Mouse (Mus musculus): ENCODE measurements around the gene Dcun1d2. TPM values are rescaled to one million over a fixed set of nuclear protein-coding genes. Genes with fewer than 3 reads are reported as not detected.

Gene Dcun1d2
- polyA plus RNA-seq, 1 experiment = 31.2 TPM

DNA sequence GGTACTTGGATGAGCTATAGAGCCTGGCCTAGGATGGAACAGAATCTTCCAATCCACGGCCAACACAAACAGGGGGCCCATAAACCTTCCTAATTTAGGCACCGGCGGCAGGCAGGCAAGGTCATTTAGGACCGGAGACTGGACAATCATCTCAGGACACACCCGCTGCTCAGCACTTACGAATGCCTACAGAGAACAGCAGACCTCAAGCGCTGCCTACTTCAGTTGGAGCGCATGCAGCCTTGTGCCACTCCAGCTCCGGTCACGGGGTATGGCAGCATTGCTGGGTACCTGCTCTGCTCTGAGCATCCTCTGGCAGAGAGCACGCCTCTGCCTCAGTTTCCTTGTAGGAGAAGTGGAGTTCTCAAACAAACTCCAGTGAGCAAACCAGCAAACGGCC lies 58.1 kb downstream of the Dcun1d2 start:
- no peak for TF ChIP-seq POLR2A (IDR thresholded peaks at IDR 0.05; ENCODE audit: control insufficient read depth, extremely low read depth, insufficient read depth, low read length, poor library complexity)
- no peak for TF ChIP-seq CTCF (IDR thresholded peaks at IDR 0.05; ENCODE audit: borderline replicate concordance, control insufficient read depth, extremely low read depth, insufficient read depth, low read length, poor library complexity)
- H3K4me1 ChIP-seq (replicated peaks; ENCODE audit: control insufficient read depth, insufficient read depth, low read length) = no peaks in the 10 kb centered on the region
- WGBS = 94% methylated on average over 12 of the region's 12 CpGs
- H3K36me3 ChIP-seq (ENCODE audit: control insufficient read depth, insufficient read depth, low read length) = no peaks in the 10 kb centered on the region
- H3K27me3 ChIP-seq (ENCODE audit: control insufficient read depth, insufficient read depth, low read length) = no peaks in the 10 kb centered on the region
- DNase-seq = no peak
- no peak overlapping the region for H3K27ac ChIP-seq (ENCODE audit: control insufficient read depth, insufficient read depth, low read length)
- H3K4me3 ChIP-seq (ENCODE audit: control insufficient read depth, insufficient read depth, low read length) = no peak overlapping the region

DNA sequence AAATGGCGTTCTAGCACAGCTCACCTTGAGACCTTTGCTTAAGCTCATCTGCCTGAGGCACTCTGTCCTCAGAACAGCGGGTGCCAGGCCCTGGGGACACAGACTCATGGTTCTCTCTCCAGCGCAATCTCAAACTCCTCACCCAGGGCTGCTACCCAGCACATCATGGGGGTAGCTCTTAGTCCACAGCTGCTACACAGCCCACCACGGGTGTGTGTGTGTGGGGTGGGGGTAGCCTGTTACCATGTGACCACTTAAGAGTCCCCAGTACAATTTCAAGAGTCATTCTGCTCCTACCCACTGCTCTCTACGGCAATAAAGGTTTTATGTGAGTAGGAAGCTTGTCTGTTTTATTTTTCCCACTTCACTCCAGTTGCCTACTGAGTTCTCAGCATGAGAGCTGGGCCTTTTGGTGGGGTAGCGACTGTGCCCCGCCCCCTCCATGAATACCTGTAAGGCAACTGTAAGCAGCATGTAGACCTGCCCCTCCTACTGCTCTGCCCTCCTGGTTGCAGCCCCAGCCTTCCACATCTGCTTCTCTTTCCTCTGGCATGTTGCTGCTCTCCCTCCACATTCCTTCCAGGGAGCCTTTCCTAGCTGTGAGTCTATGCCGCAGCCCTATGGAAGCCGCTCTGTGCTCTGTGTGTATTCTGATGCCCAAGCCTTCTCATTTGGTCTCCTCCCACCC lies 58.9 kb downstream of the Dcun1d2 start:
- DNase-seq = no peak
- TF ChIP-seq CTCF (IDR thresholded peaks at IDR 0.05; ENCODE audit: borderline replicate concordance, control insufficient read depth, extremely low read depth, insufficient read depth, low read length, poor library complexity) = no peak
- TF ChIP-seq POLR2A (IDR thresholded peaks at IDR 0.05; ENCODE audit: control insufficient read depth, extremely low read depth, insufficient read depth, low read length, poor library complexity) = no peak
- H3K4me3 ChIP-seq (ENCODE audit: control insufficient read depth, insufficient read depth, low read length) = no peak overlapping the region
- H3K27me3 ChIP-seq (ENCODE audit: control insufficient read depth, insufficient read depth, low read length) = no peaks in the 10 kb centered on the region
- 77% methylated on average over 9 of the region's 9 CpGs for WGBS
- no peak overlapping the region for H3K27ac ChIP-seq (ENCODE audit: control insufficient read depth, insufficient read depth, low read length)
- H3K36me3 ChIP-seq (ENCODE audit: control insufficient read depth, insufficient read depth, low read length) = no peaks in the 10 kb centered on the region
- H3K4me1 ChIP-seq (replicated peaks; ENCODE audit: control insufficient read depth, insufficient read depth, low read length) = no peaks in the 10 kb centered on the region

DNA sequence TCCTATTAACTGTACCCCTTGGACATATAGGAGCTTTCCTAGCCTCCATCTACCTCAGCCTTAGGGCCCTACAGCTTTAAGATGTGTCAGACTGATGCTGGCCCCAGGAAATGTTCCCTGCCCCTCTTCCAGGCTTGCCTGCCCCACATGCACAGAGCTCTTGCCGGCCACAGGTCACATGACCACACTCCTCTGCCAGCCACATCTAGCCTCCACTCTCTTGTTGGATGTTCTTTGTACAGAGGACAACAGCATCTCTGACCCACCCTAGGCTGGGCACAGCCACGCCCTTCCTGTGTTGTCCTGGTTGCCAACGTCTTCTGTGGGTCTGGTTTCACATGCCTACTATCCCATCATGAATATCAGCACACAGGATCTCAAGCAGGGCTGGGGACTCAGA lies 60.7 kb downstream of the Dcun1d2 start:
- no peaks in the 10 kb centered on the region for H3K4me1 ChIP-seq (replicated peaks; ENCODE audit: control insufficient read depth, insufficient read depth, low read length)
- WGBS = 62% methylated on average over 3 of the region's 3 CpGs
- DNase-seq = no peak
- TF ChIP-seq POLR2A (IDR thresholded peaks at IDR 0.05; ENCODE audit: control insufficient read depth, extremely low read depth, insufficient read depth, low read length, poor library complexity) (no peak), CTCF (IDR thresholded peaks at IDR 0.05; ENCODE audit: borderline replicate concordance, control insufficient read depth, extremely low read depth, insufficient read depth, low read length, poor library complexity) (no peak)
- H3K27me3 ChIP-seq (ENCODE audit: control insufficient read depth, insufficient read depth, low read length) = no peaks in the 10 kb centered on the region
- no peak overlapping the region for H3K27ac ChIP-seq (ENCODE audit: control insufficient read depth, insufficient read depth, low read length)
- H3K36me3 ChIP-seq (ENCODE audit: control insufficient read depth, insufficient read depth, low read length) = no peaks in the 10 kb centered on the region
- H3K4me3 ChIP-seq (ENCODE audit: control insufficient read depth, insufficient read depth, low read length) = no peak overlapping the region

DNA sequence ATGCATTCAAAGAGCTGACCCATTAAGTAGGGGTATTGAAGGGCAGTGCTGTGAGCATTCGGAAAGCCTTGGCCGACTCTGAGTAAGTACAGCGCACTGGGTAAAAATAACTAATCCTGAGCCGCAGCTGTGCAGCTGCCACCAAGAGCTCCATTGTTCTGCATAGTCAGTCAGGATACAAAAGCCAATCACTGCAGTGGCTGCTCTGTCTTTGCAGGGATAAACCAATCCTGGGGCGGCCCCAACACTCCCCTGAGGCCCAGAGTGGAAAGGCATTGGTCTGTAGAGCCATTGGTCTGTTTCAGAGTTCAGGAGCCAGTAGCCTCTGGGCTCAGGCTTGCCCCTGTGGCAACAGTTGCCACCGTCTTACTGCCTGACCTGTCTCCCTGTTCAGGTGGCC lies 61.6 kb downstream of the Dcun1d2 start:
- H3K27ac ChIP-seq (ENCODE audit: control insufficient read depth, insufficient read depth, low read length) = no peak overlapping the region
- H3K4me1 ChIP-seq (replicated peaks; ENCODE audit: control insufficient read depth, insufficient read depth, low read length) = no peaks in the 10 kb centered on the region
- 78% methylated on average over 6 of the region's 6 CpGs for WGBS
- no peak overlapping the region for H3K4me3 ChIP-seq (ENCODE audit: control insufficient read depth, insufficient read depth, low read length)
- no peaks in the 10 kb centered on the region for H3K27me3 ChIP-seq (ENCODE audit: control insufficient read depth, insufficient read depth, low read length)
- DNase-seq = no peak
- no peaks in the 10 kb centered on the region for H3K36me3 ChIP-seq (ENCODE audit: control insufficient read depth, insufficient read depth, low read length)
- TF ChIP-seq POLR2A (IDR thresholded peaks at IDR 0.05; ENCODE audit: control insufficient read depth, extremely low read depth, insufficient read depth, low read length, poor library complexity) (no peak), CTCF (IDR thresholded peaks at IDR 0.05; ENCODE audit: borderline replicate concordance, control insufficient read depth, extremely low read depth, insufficient read depth, low read length, poor library complexity) (no peak)

DNA sequence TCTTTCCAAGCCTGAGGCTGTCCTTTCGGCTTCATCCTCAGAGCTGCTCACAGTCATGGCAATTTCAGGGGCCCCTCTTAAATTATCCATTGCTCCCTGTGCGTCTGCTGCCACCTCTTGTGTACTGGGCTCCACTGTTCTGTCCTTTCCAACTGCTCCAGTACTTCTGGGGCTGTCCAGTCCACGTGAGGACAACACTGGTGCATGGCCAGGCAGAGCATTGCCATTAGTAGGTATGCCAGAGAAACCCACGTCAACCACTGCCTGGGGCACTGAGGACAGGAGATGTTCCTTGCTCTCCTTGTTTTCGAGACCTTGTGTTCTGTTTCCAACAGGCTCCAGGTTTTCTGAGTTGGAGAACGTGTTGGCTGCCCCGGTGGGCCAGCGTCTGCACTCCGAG lies 63.5 kb downstream of the Dcun1d2 start:
- Histone ChIP-seq H3K4me1 (replicated peaks; ENCODE audit: control insufficient read depth, insufficient read depth, low read length) (no peaks in the 10 kb centered on the region), H3K27ac (ENCODE audit: control insufficient read depth, insufficient read depth, low read length) (no peak overlapping the region), H3K4me3 (ENCODE audit: control insufficient read depth, insufficient read depth, low read length) (no peak overlapping the region), H3K36me3 (ENCODE audit: control insufficient read depth, insufficient read depth, low read length) (no peaks in the 10 kb centered on the region), H3K27me3 (ENCODE audit: control insufficient read depth, insufficient read depth, low read length) (no peaks in the 10 kb centered on the region)
- 86% methylated on average over 9 of the region's 9 CpGs for WGBS
- no peak for DNase-seq
- TF ChIP-seq POLR2A (IDR thresholded peaks at IDR 0.05; ENCODE audit: control insufficient read depth, extremely low read depth, insufficient read depth, low read length, poor library complexity) (no peak), CTCF (IDR thresholded peaks at IDR 0.05; ENCODE audit: borderline replicate concordance, control insufficient read depth, extremely low read depth, insufficient read depth, low read length, poor library complexity) (no peak)

DNA sequence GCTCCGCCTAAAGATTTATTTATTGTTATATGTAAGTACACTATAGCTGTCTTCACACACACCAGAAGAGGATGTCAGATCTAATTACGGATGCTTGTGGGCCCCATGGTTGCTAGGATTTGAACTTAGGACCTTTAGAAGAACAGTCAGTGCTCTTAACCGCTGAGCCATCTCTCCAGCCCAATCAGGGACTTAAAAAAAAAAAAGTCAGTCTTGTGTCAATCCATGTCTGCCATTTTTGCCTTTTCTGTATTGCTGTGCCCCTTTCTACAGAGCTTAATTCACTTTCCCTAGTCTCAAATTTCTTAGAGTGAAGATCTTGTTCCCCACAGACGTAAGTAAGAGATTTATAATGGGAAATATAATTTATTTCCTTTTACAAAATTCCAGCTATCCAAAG lies 69.5 kb downstream of the Dcun1d2 start:
- DNase-seq = no peak
- Histone ChIP-seq H3K4me1 (replicated peaks; ENCODE audit: control insufficient read depth, insufficient read depth, low read length) (peaks cover 9% of the 10 kb centered on the region), H3K27ac (ENCODE audit: control insufficient read depth, insufficient read depth, low read length) (no peak overlapping the region), H3K36me3 (ENCODE audit: control insufficient read depth, insufficient read depth, low read length) (no peaks in the 10 kb centered on the region), H3K4me3 (ENCODE audit: control insufficient read depth, insufficient read depth, low read length) (no peak overlapping the region), H3K27me3 (ENCODE audit: control insufficient read depth, insufficient read depth, low read length) (no peaks in the 10 kb centered on the region)
- TF ChIP-seq POLR2A (IDR thresholded peaks at IDR 0.05; ENCODE audit: control insufficient read depth, extremely low read depth, insufficient read depth, low read length, poor library complexity) = no peak
- no peak for TF ChIP-seq CTCF (IDR thresholded peaks at IDR 0.05; ENCODE audit: borderline replicate concordance, control insufficient read depth, extremely low read depth, insufficient read depth, low read length, poor library complexity)
- WGBS = 90% methylated on average over 4 of the region's 4 CpGs

DNA sequence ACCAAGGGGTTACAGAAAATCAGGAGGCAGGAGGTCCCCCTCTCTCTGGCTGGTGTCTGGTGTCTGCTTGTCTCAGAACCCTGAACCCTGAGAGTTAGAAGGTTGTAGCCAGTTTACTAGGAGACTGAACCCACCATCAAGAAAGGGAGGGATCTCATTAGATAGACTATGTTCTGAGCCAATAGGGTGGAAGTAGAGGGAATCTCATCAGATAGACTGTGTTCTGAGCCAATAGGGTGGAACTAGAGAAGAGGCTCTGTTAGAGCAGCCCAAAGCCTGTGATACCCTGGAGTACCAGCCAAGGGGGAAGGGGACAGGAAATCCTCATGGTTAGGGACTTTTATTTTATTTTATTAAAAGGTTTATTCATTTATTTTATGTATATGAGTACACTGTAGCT lies 69.9 kb downstream of the Dcun1d2 start:
- peaks cover 13% of the 10 kb centered on the region for H3K4me1 ChIP-seq (replicated peaks; ENCODE audit: control insufficient read depth, insufficient read depth, low read length)
- TF ChIP-seq CTCF (IDR thresholded peaks at IDR 0.05; ENCODE audit: borderline replicate concordance, control insufficient read depth, extremely low read depth, insufficient read depth, low read length, poor library complexity) (no peak), POLR2A (IDR thresholded peaks at IDR 0.05; ENCODE audit: control insufficient read depth, extremely low read depth, insufficient read depth, low read length, poor library complexity) (no peak)

More for the DNA sequence above, 69.9 kb downstream of the Dcun1d2 start:
- Histone ChIP-seq H3K27ac (ENCODE audit: control insufficient read depth, insufficient read depth, low read length) (no peak overlapping the region), H3K36me3 (ENCODE audit: control insufficient read depth, insufficient read depth, low read length) (no peaks in the 10 kb centered on the region), H3K27me3 (ENCODE audit: control insufficient read depth, insufficient read depth, low read length) (no peaks in the 10 kb centered on the region), H3K4me3 (ENCODE audit: control insufficient read depth, insufficient read depth, low read length) (no peak overlapping the region)
- no peak for DNase-seq
